Mouse (Mus musculus): Measurements from ENCODE around the gene Krt16. TPM values are rescaled to one million over a fixed set of nuclear protein-coding genes. Genes with fewer than 3 reads are reported as not detected.
A peak's percentile ranks its signal among the peaks of the same experiment; 100 is the strongest.

The Krt16 gene
- polyA plus RNA-seq, 1 experiment, result not detected

GRCm38 (mm10) chr11:100281596-100282544 is 33.2 kb upstream of the Krt16 start:
- Histone ChIP-seq H3K27ac (ENCODE audit: insufficient read depth, low read length) (no peak overlapping the region), H3K4me3 (ENCODE audit: insufficient read depth, low read length) (no peak overlapping the region), H3K4me1 (ENCODE audit: control insufficient read depth, insufficient read depth, low read length) (no peaks in the 10 kb centered on the region)
- TF ChIP-seq POLR2A (IDR thresholded peaks at IDR 0.05; ENCODE audit: extremely low read depth, insufficient read depth, low read length) (no peak), CTCF (IDR thresholded peaks at IDR 0.05; ENCODE audit: extremely low read depth, insufficient read depth, low read length) (peak; percentile 94)

GRCm38 (mm10) chr11:100278759-100279158 is 30.1 kb upstream of the Krt16 start:
- Histone ChIP-seq H3K4me1 (ENCODE audit: control insufficient read depth, insufficient read depth, low read length) (no peaks in the 10 kb centered on the region), H3K4me3 (ENCODE audit: insufficient read depth, low read length) (no peak overlapping the region), H3K27ac (ENCODE audit: insufficient read depth, low read length) (no peak overlapping the region)
- TF ChIP-seq CTCF (IDR thresholded peaks at IDR 0.05; ENCODE audit: extremely low read depth, insufficient read depth, low read length) (no peak), POLR2A (IDR thresholded peaks at IDR 0.05; ENCODE audit: extremely low read depth, insufficient read depth, low read length) (no peak)

GRCm38 (mm10) chr11:100277726-100278480 is 29.2 kb upstream of the Krt16 start:
- Histone ChIP-seq H3K27ac (ENCODE audit: insufficient read depth, low read length) (no peak overlapping the region), H3K4me1 (ENCODE audit: control insufficient read depth, insufficient read depth, low read length) (no peaks in the 10 kb centered on the region), H3K4me3 (ENCODE audit: insufficient read depth, low read length) (no peak overlapping the region)
- TF ChIP-seq CTCF (IDR thresholded peaks at IDR 0.05; ENCODE audit: extremely low read depth, insufficient read depth, low read length) (no peak), POLR2A (IDR thresholded peaks at IDR 0.05; ENCODE audit: extremely low read depth, insufficient read depth, low read length) (no peak)

- no peaks in the 10 kb centered on the region for H3K4me1 ChIP-seq (ENCODE audit: control insufficient read depth, insufficient read depth, low read length)
- H3K27ac ChIP-seq (ENCODE audit: insufficient read depth, low read length), result no peak overlapping the region
- no peak overlapping the region for H3K4me3 ChIP-seq (ENCODE audit: insufficient read depth, low read length)
- TF ChIP-seq POLR2A (IDR thresholded peaks at IDR 0.05; ENCODE audit: extremely low read depth, insufficient read depth, low read length), result no peak
- TF ChIP-seq CTCF (IDR thresholded peaks at IDR 0.05; ENCODE audit: extremely low read depth, insufficient read depth, low read length), result no peak
These were observed 26.8 kb upstream of the Krt16 start for GRCm38 (mm10) chr11:100275466-100275865.

- TF ChIP-seq POLR2A (IDR thresholded peaks at IDR 0.05; ENCODE audit: extremely low read depth, insufficient read depth, low read length) (no peak), CTCF (IDR thresholded peaks at IDR 0.05; ENCODE audit: extremely low read depth, insufficient read depth, low read length) (no peak)
These were observed 26.0 kb upstream of the Krt16 start for GRCm38 (mm10) chr11:100274719-100275118.

GRCm38 (mm10) chr11:100271878-100272277 is 23.2 kb upstream of the Krt16 start:
- H3K4me3 ChIP-seq (ENCODE audit: insufficient read depth, low read length), result no peak overlapping the region
- no peaks in the 10 kb centered on the region for H3K4me1 ChIP-seq (ENCODE audit: control insufficient read depth, insufficient read depth, low read length)
- H3K27ac ChIP-seq (ENCODE audit: insufficient read depth, low read length), result no peak overlapping the region
- TF ChIP-seq CTCF (IDR thresholded peaks at IDR 0.05; ENCODE audit: extremely low read depth, insufficient read depth, low read length), result no peak
- no peak for TF ChIP-seq POLR2A (IDR thresholded peaks at IDR 0.05; ENCODE audit: extremely low read depth, insufficient read depth, low read length)

More at GRCm38 (mm10) chr11:100274719-100275118, 26.0 kb upstream of the Krt16 start:
- Histone ChIP-seq H3K4me3 (ENCODE audit: insufficient read depth, low read length) (no peak overlapping the region), H3K4me1 (ENCODE audit: control insufficient read depth, insufficient read depth, low read length) (no peaks in the 10 kb centered on the region), H3K27ac (ENCODE audit: insufficient read depth, low read length) (no peak overlapping the region)

GRCm38 (mm10) chr11:100269821-100270332 is 21.2 kb upstream of the Krt16 start, which contains the start of gene Krt42:
Krt42 (minus strand) TSS chr11:100269871.
- Histone ChIP-seq H3K27ac (ENCODE audit: insufficient read depth, low read length) (no peak within 1 kb of the TSS), H3K4me1 (ENCODE audit: control insufficient read depth, insufficient read depth, low read length) (no peaks in the 10 kb centered on the region), H3K4me3 (ENCODE audit: insufficient read depth, low read length) (no peak within 1 kb of the TSS)
- TF ChIP-seq POLR2A (IDR thresholded peaks at IDR 0.05; ENCODE audit: extremely low read depth, insufficient read depth, low read length) (no peak), CTCF (IDR thresholded peaks at IDR 0.05; ENCODE audit: extremely low read depth, insufficient read depth, low read length) (no peak)

GRCm38 (mm10) chr11:100262058-100262980 is 13.6 kb upstream of the Krt16 start:
- H3K4me1 ChIP-seq (ENCODE audit: control insufficient read depth, insufficient read depth, low read length), result no peaks in the 10 kb centered on the region
- H3K4me3 ChIP-seq (ENCODE audit: insufficient read depth, low read length), result no peak overlapping the region
- TF ChIP-seq POLR2A (IDR thresholded peaks at IDR 0.05; ENCODE audit: extremely low read depth, insufficient read depth, low read length), result no peak
- TF ChIP-seq CTCF (IDR thresholded peaks at IDR 0.05; ENCODE audit: extremely low read depth, insufficient read depth, low read length), result no peak
- no peak overlapping the region for H3K27ac ChIP-seq (ENCODE audit: insufficient read depth, low read length)
